Mouse (Mus musculus): ENCODE measurements around the gene Metap2.

Metap2 gene

GRCm38 (mm10) chr10:93911326-93911725 is 14.4 kb upstream of the Metap2 start:
- no peak for DNase-seq (ENCODE audit: low spot score)

GRCm38 (mm10) chr10:93909811-93910446 is 13.0 kb upstream of the Metap2 start:
- no peak for DNase-seq (ENCODE audit: low spot score)

DNA sequence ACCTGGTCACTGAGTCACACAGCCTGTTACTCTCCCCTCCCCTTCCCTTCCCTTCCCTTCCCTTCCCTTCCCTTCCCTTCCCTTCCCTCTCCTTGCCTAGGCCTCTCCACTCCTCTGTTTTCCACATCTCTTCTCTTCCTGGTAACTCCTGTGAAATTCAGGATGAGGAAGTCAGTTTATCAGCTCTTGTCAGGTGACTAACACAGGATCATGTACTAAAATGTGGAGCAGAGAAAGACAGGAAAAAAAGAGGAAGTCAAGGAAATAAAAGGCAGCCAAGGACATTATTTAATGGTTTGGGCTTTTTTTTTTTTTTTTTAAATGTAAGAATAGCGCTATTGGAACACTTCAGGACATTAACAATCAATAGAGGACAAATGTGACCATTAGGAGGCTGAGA is 12.1 kb upstream of the Metap2 start:
- DNase-seq (ENCODE audit: low spot score), result no peak

GRCm38 (mm10) chr10:93908540-93908939 is 11.6 kb upstream of the Metap2 start:
- no peak for DNase-seq (ENCODE audit: low spot score)

GRCm38 (mm10) chr10:93907376-93907775 is 10.5 kb upstream of the Metap2 start:
- DNase-seq (ENCODE audit: low spot score), result no peak

DNA sequence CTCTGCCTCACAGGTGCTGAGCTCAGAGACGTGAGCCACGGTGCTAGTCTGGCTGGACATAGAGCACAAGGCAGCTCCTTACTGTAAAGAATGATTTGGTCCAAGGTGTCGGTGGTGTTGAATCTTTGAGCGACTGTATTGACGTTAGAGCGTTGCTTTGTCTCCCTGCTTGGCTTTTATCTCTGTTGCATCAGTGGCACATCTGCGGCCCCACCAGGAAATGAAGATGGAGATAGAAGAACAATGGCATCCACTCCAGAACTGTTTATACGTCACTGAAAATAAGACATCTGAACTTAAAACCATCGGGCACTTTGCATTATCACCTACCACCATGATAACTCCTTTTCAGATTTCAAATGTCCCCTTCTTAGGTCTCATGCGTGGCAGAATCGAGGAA is 3.0 kb upstream of the Metap2 start:
- DNase-seq (ENCODE audit: low spot score), result no peak

DNA sequence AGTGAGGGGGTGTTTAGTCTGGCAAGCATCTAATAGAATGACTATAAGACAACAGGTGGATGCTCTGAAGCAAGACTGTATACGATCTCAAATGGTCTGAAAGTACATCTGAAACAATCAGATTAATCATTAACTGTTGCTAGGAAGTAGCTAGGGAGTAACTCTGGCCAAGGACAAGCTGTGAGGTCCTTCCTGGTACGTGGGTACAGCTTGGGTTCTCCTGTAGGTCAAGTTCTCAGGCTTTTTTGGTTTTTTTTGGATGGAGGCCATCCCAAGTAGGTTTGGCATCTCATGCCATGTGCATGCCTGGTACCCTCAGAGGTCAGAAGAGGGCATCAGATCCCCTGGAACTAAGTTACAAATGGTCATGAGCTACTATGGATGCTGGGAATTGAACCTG is 2.4 kb upstream of the Metap2 start:
- DNase-seq (ENCODE audit: low spot score), result no peak

- no peak for DNase-seq (ENCODE audit: low spot score)
Measured at GRCm38 (mm10) chr10:93892551-93892950, 4.3 kb downstream of the Metap2 start.

- no peak for DNase-seq (ENCODE audit: low spot score)
Measured at GRCm38 (mm10) chr10:93891031-93891430, 5.9 kb downstream of the Metap2 start.

DNA sequence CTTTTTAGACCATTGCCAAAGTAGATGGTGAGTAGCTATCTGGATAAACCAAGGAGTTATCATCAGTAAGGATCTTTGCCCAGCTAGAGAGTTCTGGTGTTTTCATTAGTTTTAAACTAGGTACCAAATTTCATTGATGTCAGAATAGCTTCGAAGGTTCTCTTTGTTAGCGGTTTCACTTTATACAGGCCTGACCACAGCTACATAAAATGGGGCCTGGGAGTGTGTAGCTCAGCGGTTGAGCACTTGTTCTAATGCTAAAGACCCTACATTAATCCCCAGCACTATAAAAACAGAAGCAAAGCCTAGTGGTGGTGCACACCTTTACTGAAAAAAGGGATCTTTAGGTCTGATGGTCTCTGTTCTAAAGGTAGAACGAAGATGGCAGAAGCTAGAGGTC is 6.3 kb downstream of the Metap2 start:
- DNase-seq (ENCODE audit: low spot score), result no peak

DNA sequence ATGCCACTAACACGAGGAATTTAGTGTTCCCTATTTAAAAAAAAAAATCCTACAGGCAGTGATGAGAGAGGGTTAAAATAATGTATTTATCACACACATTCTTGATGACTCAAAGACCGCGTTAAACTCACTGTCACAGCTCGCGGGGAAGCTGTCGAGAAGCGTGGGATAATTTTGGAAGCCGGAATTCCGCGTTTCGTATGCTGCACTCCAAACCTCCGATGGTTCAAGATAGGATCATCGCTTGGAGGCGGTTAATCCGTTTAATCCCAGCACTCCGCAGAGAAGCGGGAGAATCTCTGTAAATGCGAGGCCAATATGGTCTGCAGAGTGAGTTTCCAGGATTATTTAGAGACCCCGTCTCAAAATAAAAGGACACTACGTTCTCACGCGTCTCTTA is 6.9 kb downstream of the Metap2 start:
- no peak for DNase-seq (ENCODE audit: low spot score)

DNA sequence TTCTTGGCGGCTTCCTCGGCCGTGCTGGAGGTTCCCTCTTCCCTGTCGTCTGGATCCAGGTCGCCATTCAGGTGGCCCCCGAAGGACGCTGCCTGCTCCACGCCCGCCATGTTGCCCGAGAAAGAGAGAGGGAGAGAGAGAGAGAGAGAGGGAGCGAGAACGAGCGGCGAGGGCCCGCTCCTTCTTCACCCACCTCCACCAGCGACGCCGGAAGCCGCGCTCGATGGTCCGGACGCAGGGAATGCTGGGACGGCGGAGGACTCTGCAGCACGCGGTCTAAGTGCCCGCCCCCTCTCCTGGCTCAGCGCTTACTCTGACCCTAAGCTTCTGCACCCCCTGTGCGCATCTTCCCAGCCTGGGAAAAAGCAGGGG is 7.3 kb downstream of the Metap2 start:
- DNase-seq (ENCODE audit: low spot score), result peak; percentile 88

DNA sequence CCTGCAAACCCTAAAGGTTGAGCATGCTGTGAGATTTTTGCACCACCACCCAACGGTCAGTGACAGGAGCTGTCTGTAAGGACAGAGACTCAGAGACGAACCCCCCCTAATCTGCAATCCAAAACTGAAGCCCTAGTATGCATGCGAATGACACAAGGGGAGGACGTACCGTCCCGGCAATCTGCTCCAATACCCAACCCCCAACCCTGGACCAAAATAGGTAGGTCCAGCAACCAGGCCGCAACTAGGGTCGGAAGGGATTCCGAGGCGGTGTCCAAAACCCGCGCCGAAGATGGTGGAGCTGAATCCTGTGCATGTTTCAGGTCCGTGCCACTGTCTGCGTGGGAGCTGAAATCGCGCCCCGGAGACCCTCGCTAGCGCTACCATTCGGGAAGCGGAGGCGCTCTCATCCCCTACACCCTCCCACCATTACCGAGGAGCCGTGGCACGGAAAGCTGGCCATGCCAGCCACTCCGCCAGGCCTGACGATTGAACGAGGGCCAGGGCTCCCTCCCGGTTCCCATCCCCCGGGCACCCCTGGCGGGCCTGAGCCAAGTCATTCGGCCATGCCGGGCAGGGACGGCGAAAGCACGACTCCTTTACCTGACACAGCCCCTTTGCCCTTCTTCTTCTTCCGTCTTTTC is 7.8 kb downstream of the Metap2 start:
- DNase-seq (ENCODE audit: low spot score), result no peak

DNA sequence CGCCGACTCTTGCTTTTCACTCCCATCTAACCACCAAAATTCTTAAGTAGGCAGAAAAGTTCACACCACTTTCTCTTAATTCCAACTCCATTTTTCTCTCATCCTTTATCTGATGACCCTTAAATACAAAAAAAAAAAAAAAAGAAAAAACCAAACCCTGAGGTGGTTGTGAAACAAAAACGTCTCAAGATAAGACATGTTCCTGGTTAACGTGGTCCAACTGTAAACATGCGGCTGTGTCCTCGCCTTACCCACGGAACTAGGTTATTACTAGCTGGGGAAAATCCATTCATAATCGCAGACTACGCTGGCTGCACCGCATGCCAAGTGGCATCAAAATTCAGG is 8.3 kb downstream of the Metap2 start:
- DNase-seq (ENCODE audit: low spot score), result no peak

DNA sequence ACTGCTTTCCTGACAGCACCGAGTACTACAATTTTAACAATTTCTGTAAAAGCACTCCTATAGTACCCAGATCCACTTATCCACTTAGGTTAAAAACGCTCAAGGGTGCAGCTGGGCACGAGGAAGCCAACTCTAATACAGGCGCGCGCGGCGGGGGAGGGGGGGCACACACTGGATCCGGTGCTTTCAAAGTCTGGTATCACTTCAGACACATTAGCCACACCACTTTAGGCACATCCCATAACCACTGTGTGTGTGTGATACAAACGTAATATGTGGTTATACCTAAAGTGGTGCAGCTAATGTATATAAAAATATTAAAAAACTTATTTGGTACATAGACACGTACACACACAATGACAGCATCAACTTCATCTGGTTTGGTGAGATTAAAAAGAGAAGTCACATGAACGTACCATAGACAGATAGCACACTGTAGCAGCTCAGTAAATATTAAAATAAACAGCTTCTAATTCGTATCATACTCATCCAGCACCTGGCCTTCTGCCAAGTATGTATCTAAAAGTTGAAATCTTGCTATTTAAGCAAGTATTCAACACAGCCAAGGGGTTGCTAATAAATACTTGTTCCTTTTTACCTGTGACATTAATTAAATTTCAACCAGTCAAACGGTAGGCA is 10.9 kb downstream of the Metap2 start:
- no peak for DNase-seq (ENCODE audit: low spot score)

DNA sequence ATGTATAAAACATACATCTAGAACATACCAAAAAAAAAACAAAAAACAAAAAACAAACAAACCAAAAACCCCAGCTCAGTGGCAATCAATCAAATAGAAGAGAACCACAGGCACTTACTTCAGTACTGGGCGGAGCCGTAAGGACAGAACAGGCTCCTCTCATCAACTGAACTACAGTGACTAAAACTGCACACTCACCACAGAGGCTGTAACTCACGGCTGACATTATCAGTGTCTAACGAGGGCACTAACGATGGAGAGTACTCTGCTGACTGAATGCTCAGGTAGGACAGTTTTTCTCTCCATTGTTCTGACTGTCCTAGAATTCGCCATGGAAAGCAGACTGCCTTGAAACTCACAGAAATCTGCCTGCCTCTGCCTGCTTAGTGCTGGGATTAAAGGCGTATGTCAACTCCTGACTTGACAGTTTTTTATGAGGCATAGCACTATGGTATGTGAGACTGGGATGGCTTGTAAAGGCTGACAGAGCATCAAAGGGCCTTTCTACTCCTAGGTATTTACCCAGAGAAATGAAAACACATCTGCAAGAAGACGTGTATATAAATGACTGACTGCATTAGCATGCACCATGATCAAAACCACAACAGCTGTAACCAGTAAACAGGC is 14.0 kb downstream of the Metap2 start:
- no peak for DNase-seq (ENCODE audit: low spot score)

- DNase-seq (ENCODE audit: low spot score), result no peak
Measured at GRCm38 (mm10) chr10:93881918-93882317, 15.0 kb downstream of the Metap2 start.

- DNase-seq (ENCODE audit: low spot score), result no peak
Measured at GRCm38 (mm10) chr10:93878732-93879131, 18.2 kb downstream of the Metap2 start.

- DNase-seq (ENCODE audit: low spot score), result no peak
Measured at GRCm38 (mm10) chr10:93876772-93877171, 20.1 kb downstream of the Metap2 start.

DNA sequence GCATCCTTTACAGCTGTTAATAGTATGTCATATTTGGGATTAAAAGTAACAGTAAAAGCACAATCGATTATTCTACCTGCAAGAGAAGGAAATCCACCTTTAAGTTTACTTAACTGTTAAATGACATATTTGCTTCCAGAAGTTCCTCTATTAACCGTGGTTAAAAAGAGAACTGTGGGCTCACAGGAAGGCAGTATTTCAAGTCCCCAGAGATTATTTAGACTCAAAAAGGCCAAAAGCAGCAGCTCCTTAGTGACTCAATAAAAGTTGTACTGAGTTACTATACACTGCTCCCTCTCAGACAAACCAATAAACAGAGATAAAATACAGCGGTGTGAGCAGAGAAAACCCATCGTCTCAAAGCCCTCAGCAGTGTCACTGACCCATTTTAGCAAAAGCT is 28.0 kb downstream of the Metap2 start:
- DNase-seq (ENCODE audit: low spot score), result no peak

DNA sequence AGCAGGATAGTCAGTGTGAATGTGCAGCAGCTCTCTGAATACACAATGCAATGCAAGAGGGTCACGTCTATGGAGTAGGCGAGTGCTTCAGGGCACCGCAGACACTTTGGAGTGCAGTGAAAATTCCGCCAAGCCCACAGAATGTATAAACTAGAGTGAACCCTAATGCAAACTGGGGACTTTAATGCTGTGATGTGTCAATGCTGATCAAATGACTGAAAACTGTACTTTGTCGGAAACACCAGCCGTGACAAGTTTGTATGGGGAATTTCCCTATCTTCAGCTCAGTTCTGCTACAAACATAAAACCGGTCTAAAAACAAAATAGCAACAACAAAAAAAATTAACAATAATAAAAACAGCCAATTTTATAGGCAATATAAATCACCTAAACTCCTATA is 28.5 kb downstream of the Metap2 start:
- no peak for DNase-seq (ENCODE audit: low spot score)

GRCm38 (mm10) chr10:93856095-93856494 is 40.8 kb downstream of the Metap2 start:
- DNase-seq (ENCODE audit: low spot score), result no peak

DNA sequence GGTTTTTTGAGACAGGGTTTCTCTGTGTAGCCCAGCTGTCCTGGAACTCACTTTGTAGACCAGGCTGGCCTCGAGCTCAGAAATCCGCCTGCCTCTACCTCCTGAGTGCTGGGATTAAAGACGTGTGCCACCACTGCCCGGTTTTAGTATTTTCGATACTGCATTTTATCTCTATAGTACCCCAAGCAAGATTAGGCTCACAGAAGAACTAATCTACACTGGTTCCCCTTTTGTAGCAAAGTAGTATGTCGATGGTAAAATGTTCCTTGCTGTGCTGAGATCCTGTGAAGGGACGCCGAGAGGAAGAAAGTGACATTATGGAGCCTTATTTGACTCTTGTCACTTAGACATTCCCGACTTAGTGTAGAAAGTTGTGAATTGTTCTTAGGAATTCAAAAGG is 41.8 kb downstream of the Metap2 start:
- no peak for DNase-seq (ENCODE audit: low spot score)
